Mouse (Mus musculus) gastrocnemius, postnatal 14 days (tissue): ENCODE data around the gene Itprid1. TPM values are rescaled to one million over a fixed set of nuclear protein-coding genes. Genes with fewer than 3 reads are reported as not detected.

Experiments
- total RNA-seq, 2 experiments: library from RNA; stranded (reverse); gene quantifications; 2 replicates each; pipeline ENCODE4 v1.2.3; 2021

Gene Itprid1
- total RNA-seq, 2 experiments from 2014 or later = not detected

Other genes starting within 250 kb of the Itprid1 start
- gene Neurod6, start 155.6 kb upstream of the Itprid1 start, total RNA-seq = not detected
- not detected for gene Ppp1r17, start 180.6 kb downstream of the Itprid1 start, total RNA-seq